Mouse (Mus musculus) ES-E14 (cell line): ENCODE results near the gene Slit2.

Experiments used
- CHD2 ChIP-seq: IDR thresholded peaks from 2 replicates; pipeline ENCODE4 v1.6.1; 2014; ENCODE audit warnings: mild to moderate bottlenecking, low read depth, low read length, inconsistent platforms
- MAFK ChIP-seq: IDR thresholded peaks from 2 replicates; pipeline ENCODE4 v1.6.1; 2014; ENCODE audit warnings: mild to moderate bottlenecking, low read depth, low read length, inconsistent platforms; ENCODE audit not compliant: insufficient read depth
- ZC3H11A ChIP-seq: IDR thresholded peaks from 2 replicates; pipeline ENCODE4 v1.6.1; 2012; ENCODE audit warnings: low read depth, mild to moderate bottlenecking, inconsistent platforms, low read length, borderline replicate concordance
- ZNF384 ChIP-seq: IDR thresholded peaks from 2 replicates; pipeline ENCODE4 v1.6.1; 2012; ENCODE audit warnings: low read depth, low read length, inconsistent platforms

- no peak for TF ChIP-seq ZNF384
- TF ChIP-seq ZC3H11A, result no peak
- no peak for TF ChIP-seq CHD2
- no peak for TF ChIP-seq MAFK
Measured at GRCm38 (mm10) chr5:48248327-48248726, 265.4 kb downstream of the Slit2 start.
